Mouse (Mus musculus) telencephalon, adult 2 months (tissue): Measurements from ENCODE around the gene Prpf4.

Experiments used
- DNase-seq: peaks from one replicate; pipeline ENCODE4 v3.0.0-alpha.2; 2011; ENCODE audit warnings: low read depth, low spot score

Gene Prpf4

DNA sequence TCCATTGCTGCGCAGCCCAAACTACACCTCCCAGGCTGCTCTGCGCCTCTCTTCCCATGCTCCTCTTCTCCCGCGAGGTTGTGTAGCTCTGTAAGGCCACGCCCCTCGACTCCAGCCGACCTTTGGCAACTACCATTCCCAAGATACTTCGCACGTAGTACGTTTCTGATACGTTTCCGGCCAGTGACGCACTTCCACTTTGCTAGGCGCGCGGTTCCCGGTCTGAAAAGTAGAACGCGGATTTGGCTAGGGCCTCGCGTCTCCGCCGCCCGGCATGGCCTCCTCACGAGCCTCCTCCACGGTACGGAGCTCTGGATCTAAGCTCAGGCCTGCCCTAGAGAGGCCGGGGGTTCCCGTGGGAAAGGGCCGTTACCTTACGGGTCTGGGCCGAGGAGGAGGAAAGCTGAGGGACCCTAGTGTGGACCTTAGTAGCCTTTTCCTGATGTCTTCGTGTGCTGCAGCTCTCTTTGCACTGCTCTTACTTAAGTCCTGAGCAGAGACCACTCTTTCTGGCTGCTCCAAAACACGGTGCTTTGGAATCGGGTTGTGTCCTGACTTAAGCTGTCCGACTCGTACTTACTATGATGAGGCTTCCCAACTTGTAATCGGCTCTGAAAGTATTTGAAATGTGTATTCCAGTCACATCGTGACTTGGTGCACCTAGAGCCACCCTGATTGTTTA is at the start of gene Prpf4, which contains the start of gene Cdc26:
TSS of gene Prpf4 (plus strand) at position 197 of the 682 bp plus-strand sequence.
TSS of gene Cdc26 (minus strand) at position 42 of the 682 bp plus-strand sequence.
- DNase-seq = peak; percentile 99

GRCm38 (mm10) chr4:62359256-62359775 is 49.3 kb upstream of the Prpf4 start:
- no peak for DNase-seq

- peak; percentile 98 for DNase-seq
These were observed 48.4 kb upstream of the Prpf4 start, which contains the start of the genes Fkbp15 and Slc31a1 for GRCm38 (mm10) chr4:62360088-62360804. Gene Fkbp15, minus strand, starts transcription at chr4:62360548. Gene Slc31a1, plus strand, starts transcription at chr4:62360727.

GRCm38 (mm10) chr4:62360805-62361455 is 47.7 kb upstream of the Prpf4 start:
- DNase-seq = no peak

GRCm38 (mm10) chr4:62361571-62361970 is 47.0 kb upstream of the Prpf4 start:
- no peak for DNase-seq

DNA sequence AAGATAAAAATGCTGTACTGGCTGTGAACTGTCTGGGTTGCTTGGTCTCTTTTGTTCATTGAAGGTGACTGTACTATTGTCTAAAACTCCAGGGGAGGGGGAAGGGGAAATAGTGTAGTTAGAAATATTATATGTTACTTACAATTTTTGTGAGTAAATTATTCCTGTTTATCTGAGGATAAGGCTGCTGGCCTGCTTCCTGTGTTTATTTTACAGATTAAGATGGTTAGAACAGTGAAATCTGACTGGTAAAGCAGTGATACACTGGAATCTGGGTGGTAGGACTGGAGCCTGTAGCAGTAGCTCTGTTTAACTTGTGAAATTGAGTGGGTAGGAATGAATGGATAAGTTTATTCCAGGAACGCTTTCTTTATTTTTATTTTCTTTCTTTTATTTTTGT is 46.6 kb upstream of the Prpf4 start:
- no peak for DNase-seq

DNA sequence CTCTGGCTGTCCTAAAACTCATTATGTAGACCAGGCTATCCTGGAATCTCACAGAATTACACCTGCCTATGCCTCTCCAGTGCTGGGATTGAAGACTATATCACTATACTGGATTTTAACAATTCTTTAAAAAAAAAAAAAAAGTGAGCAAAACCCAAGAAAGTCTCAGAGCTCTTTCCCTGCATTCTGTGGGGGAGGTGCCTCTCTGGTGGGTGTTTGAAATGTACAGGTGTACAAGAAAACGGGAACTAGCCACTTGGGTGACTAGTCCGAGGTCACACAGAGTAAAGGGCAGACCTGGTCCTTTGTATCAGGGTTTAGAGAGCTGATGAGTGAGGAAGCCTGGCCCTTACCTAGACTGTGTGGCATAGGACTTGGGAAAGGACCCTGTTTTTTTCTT is 46.2 kb upstream of the Prpf4 start:
- DNase-seq = no peak

DNA sequence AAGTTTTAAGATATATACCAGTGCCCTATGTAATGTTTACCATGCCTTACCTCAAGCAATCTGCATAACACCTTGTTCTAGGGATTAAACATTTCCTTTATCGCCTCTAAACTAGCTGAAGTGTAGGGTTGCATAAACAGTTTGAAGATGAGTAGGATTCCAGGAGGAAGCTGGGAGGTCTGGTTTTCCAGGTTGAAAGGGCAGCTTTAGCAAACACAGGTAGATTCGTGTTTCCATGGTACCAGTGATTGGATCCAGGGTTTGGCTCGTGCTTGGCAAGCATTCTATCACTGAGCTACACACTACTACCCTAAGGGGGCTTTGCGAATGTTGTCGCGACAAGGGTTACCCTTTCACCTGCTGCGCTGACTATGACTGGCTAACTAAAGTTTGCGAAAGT is 44.3 kb upstream of the Prpf4 start:
- DNase-seq = no peak

- DNase-seq = no peak
These were observed 42.3 kb upstream of the Prpf4 start for GRCm38 (mm10) chr4:62366291-62366690.

DNA sequence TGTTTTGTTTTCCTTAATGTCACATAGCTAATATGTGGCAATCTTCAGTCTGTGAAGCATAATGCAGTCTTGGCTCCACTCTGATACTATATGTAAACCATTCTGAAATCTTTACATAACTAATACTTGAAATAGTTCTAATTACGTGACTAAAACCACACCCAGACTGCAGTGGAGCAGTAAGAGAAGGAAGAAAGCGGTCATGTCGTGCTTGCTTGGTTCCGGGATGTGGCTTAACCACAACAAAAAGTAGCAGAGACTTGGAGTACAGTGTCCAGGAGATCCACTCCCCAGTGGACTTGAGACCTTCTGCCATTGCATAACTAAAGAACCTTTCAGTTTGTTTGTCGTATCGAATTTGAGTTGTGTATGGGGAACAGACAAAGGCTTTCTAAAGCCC is 41.0 kb upstream of the Prpf4 start:
- no peak for DNase-seq

DNA sequence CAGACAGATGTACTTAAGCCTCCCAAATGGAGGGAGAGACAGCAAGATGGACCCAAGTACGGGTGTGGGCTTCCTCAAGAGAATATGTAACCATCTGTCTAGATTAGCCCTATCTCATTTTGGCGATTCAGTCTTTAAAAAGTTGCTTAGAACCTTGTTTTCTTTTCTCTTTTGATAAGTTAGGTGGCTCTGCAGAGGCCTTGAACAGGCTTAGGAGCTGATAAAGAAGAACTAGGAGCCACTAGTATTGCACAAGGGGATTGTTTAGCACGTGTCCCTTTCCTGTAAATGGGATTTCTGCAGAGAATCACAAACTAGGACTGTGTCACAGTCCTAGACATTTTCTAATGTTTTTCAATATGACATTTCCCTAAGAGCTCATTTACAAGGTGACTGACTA is 39.5 kb upstream of the Prpf4 start:
- no peak for DNase-seq

- DNase-seq = no peak
These were observed 36.2 kb upstream of the Prpf4 start for GRCm38 (mm10) chr4:62372410-62372809.

DNA sequence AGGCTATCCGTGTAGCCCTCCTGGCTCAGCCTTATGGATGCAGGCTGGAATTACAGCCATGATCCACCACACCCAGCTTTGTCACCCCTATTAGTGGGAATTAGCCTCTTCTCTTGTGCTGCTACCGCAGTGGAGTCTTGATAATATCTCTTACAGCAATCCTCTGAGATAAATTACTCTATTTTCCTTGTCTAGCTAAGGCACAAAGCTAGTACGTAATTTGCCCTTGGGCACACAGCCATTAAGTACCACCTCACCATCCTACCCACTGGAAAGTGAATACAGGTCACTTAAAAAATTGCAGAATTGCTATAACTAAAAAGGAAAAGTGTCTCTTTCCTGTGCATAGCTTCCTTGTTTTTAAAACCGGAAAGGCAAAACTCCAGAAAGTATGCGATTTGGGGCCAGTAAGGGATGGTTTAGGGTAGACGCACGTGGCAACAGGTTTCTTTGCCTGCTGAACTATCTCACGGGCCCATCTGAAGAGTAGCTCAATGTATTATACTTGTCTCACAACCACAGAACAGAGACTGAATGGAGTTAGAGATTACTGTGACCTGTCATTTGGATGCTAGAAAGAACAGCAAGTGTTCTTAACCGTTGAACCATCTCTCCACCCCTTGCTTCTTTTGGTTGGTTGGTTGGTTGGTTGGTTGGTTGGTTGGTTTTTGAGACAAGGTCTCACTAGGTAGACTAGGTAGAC is 35.6 kb upstream of the Prpf4 start:
- DNase-seq = no peak

- DNase-seq = no peak
These were observed 34.9 kb upstream of the Prpf4 start for GRCm38 (mm10) chr4:62373668-62374067.

DNA sequence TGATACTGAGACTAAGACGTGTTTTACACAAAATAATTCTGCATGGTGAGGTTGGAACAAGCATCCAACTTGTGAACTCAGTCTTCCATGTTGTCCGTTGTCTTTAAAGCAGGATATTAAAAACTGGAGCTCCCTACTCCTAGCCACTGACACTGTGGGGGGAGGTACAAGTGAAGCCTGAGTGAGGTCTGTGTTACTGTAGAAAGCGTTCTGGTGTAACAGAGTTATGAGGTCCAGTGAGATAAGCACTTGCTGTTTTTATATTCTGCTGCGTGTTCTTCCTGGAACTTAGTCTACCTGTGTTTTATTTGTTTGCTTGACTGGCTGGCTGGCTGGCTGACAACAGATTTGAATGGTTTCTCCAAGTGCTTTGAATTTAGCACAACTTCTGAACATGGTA is 34.3 kb upstream of the Prpf4 start:
- DNase-seq = no peak

DNA sequence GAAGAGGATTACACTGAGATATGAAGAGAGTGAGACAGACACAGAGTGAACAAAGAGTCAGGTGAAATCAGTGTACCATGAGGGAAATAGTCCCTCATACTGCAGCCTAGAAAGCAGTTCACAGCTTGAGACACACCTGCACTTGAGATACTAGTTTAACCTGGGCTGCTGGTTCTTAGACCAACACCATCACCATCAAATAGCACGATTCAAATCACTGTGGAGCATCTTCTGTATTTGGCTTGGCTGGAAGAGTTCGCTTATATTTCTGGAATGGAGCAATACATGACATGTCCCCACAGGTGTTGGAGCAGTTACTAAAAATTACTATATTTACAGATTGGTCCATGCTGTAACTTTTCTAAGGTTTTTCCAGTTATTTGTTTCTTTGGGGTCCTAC is 32.5 kb upstream of the Prpf4 start:
- no peak for DNase-seq

GRCm38 (mm10) chr4:62379724-62380381 is 28.7 kb upstream of the Prpf4 start:
- no peak for DNase-seq

GRCm38 (mm10) chr4:62383207-62383606 is 25.4 kb upstream of the Prpf4 start:
- DNase-seq = no peak

DNA sequence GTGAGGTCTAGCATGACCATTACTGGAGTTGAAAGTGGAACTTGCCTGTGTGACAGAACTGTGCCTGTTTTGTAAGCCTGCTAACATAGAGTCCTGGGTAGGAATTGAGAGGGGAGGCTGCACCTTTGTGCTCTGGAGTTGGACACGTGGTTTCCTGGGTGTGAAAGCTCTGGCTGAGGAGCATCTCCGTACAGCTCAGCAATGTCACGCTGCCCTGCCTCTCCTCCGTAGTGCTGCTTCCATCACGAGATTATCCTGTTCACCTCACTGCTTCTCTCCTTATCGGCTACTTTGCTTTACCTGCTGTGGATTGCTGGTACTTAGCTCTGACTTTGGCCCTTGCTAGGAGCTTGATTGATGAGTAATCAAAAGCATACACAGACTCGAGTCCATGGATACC is 24.8 kb upstream of the Prpf4 start:
- DNase-seq = no peak

DNA sequence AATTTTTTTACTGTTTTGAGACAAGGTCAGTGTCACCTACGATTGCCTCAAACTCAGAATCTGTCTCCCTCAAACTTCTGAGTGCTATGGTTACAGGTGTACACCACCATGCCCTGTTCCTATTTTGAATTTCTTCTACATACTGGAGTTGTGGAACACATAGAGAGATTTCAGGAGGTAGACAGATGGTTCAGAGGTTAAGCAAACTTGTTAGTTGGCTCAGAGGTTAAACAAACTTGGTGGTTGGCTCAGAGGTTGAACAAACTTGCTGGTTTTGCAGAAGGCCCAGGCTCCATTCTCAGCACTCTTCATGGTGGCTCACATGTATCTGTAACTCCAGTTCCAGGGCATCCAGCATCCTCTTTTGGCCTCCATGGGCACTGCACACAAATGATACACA is 24.4 kb upstream of the Prpf4 start:
- no peak for DNase-seq

GRCm38 (mm10) chr4:62385439-62385838 is 23.2 kb upstream of the Prpf4 start:
- no peak for DNase-seq
